Mouse (Mus musculus) heart, adult 9 months (tissue): ENCODE results near the gene Ereg.

Source experiments
- DNase-seq, 2 experiments: peaks; one replicate each; pipeline ENCODE4 v3.0.0; 2022; ENCODE audit warnings: low spot score in 2 of 2

Ereg gene

DNA sequence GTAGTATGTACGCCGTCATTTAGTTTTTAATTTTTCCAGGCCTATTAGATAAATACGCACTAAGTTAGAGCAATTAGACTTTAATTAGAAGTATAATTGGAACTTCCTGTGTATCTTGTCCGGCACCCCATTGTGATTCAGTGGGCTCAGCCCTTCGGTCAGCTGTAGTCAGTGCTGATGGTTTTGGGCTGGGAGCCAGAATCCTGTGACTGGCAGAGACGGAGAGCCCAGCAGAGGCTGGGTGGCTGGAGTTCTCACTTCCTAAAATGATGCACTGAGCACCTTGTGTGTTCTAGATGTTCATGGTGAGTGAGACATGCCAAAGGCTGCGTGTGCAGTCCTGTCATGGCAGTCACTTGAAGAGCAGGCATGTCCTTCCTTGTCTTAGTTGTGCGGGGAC is 36.6 kb downstream of the Ereg start:
- DNase-seq, result no peak

DNA sequence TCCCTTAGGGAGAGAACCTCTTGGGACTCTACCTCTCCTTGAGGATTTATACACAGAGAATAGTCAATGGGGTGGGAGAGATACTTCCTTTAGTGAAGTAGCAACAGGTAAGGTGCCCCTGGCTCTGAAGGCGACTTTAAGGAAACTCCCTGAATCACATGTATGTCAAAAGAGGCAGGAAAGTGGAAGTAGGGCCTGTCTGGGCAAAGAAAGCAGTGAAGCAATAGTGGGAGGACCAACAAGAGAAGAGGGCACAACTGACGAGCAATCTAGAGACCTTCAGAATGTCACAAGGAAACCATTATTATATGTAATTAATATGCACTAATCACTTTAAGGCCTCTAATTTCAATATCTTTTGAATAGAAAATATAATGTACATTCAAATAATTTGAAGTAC is 39.5 kb downstream of the Ereg start:
- no peak for DNase-seq

DNA sequence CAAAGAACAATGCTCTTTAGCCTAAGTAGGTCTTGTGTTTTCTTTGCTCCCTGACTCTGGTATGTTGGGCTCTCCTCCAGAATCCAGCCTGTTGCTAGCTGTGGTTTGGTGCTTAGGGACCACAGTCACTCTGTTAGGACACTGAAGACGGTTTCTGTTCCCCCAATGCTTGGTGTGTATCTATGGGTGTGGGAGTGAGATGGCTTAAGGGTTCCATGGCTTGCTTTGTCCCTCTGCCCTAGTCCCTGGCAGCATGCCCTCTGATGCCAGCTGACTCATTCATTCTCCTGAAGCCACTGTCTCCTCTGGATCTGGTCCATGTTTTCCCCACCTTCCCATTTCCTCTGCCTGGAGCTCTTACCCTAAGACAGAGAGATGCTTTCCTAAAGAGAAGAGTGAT is 40.2 kb downstream of the Ereg start:
- DNase-seq, result no peak

DNA sequence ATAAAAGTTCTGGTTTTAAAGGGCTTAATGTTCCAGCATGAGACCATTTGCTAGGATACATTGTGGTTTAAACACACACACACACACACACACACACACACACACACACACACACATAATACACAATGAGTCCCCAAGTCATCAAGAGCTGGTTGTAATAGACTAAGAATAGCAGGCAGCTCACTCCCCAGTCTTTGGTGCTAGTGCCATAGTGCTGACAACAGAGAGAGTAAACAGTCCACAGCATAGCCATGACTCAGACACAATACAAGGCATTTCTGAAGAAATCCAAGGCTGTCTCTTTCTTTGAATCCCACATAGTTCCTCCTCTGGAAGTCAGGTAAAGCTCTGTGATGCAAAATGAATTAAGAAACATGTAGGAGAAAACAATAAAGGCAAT is 44.2 kb downstream of the Ereg start:
- no peak for DNase-seq

DNA sequence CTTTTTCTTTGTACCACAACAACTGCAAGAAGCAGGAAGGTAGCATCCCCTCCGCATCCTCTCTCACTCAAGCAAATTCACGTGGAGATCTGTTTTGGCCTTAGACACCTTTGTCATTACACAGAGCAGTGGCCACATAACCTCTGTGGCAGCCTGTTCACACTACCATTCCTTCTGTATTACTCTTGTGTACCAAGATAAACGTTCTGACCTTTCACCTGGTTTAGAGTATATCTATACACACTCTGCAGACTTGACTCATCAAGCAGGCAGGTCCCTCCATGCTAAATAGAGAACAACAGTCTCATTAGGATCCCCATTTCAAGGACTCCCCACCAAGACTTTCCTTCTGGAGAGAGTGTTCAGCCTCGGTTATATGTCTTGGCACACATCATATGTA is 49.0 kb downstream of the Ereg start:
- DNase-seq, result no peak

DNA sequence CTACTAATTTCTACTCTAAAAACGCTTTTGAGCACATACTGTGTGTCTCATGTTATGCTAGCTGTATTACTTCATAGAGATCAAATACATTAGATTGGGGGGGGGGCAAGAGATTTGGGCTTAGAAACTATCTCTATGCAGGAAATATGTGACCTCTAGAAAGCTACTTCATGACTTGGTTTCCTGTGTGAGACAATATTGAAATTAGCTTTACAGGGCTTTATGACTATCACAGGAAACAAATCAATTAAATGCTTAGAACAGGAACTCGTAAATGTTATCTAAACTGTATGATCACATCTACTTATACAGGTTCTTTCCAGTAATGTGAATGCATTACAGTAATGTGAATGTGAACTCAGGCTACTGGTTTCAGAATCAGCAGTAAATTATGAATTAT is 49.7 kb downstream of the Ereg start:
- DNase-seq, result no peak

DNA sequence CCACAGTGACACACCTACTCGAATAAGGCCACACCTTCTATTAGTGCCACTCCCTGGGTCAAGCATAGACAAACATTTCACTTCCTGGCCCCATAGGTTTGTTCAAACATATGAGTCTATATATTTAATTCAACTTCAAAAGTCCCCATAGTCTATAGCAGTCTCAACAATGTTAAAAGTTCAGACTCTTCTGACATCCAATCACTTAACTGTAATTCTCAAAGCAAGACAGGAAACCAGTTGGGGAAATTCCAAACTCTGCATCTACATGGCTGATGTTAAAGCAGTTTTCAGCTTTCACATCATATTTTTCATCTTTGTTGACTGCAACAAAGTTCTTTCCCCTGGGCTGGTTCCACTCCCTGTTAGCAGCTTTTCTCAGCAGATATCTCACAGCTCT is 52.2 kb downstream of the Ereg start:
- DNase-seq, result no peak

DNA sequence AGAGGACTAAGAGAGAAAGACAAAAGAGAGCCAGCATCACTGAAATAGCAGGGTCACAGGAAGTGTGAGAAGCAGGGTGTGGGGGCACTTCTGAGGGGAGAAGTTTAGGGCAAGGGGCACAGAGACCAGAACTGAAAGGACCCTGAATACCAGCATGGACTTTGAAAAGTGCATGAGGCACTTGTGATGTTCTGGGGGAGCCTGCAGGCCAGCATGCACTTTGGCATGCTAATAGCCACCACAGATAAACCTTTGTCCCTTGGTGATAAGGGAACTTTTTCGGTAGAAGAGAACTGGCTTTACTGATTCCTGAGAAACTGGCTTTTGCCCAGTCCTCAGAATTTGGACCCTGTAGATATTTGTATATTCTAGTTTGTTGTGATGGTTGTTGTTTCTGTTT is 60.5 kb downstream of the Ereg start:
- DNase-seq, result no peak

DNA sequence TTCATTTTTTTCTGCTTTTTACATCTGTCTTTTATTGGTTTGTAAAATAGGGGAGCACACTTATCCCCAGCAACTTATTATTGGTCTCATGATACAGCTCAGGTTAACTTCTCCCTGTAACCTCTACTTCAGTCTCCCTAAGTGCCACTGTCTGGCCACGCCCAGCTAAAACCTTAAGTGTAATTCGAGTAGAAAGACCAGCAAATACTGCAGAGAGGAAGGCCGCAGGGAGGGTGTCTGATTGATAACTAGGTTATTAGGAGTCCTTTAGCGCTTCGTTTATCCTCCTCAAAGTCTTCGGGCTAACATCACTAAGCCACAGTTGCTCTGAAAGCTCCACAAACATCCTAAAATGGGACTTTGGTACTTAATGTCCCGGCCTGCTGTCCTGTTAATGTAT is 64.5 kb downstream of the Ereg start:
- no peak for DNase-seq

DNA sequence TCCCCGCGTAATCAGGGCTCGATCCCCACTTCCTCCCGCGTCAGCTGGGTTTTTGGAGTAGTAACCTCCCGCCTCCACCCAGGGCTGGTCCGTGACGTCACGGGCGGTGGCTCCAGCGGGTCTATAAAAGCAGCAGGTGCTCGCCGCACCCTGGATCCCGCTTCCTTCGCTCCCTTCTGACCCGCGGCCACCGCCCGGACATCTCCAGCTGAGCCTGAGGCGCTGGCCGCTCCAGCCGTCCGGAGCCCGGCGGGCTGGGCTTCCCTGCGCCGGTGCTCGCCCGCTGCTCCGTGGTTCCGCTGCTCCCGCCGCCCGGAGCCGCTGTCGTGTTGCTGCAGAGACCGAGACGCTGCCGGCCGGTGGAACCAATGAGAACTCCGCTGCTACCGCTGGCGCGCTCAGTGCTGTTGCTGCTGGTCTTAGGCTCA is 65.0 kb downstream of the Ereg start, which contains the start of gene Areg:
TSS of gene Areg (plus strand) at position 154 of the 428 bp plus-strand sequence.
- peak; percentile 2 to 5 for DNase-seq

DNA sequence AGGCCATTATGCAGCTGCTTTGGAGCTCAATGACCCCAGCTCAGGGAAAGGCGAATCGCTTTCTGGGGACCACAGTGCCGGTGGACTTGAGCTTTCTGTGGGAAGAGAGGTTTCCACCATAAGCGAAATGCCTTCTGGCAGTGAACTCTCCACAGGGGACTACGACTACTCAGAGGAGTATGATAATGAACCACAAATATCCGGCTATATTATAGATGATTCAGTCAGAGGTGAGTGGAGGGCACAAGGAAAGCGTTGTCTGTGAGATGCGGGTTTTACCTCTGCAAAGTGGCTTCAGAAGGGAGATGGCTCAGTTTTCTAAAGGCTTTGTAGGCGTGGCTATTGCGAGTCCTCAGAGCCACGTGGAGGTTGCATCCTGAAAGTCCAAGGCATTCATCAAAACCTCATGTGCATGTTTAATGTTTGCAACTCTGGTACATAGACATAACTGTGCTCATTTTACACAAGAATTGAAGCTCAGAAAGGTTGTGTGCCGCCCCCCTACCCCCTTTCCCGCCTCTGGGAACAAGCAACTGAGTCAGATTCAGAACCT is 66.5 kb downstream of the Ereg start:
- DNase-seq, result no peak
